Mouse (Mus musculus): Measurements from ENCODE around the gene Usp6nl.
A peak's percentile ranks its signal among the peaks of the same experiment; 100 is the strongest.

Gene Usp6nl

GRCm38 (mm10) chr2:6478361-6478965 is 156.0 kb downstream of the Usp6nl start:
- peak; percentile 58 to 74 for DNase-seq

GRCm38 (mm10) chr2:6478966-6479391 is 156.5 kb downstream of the Usp6nl start:
- DNase-seq, result peak; percentile 84 to 86

- peak; percentile 14 to 22 for DNase-seq
These were observed 157.2 kb downstream of the Usp6nl start for GRCm38 (mm10) chr2:6479620-6480019.

GRCm38 (mm10) chr2:6481966-6482365 is 159.5 kb downstream of the Usp6nl start:
- no peak for DNase-seq

GRCm38 (mm10) chr2:6482411-6482810 is 159.9 kb downstream of the Usp6nl start:
- no peak for DNase-seq

- peak; percentile 71 to 78 for DNase-seq
These were observed 160.9 kb downstream of the Usp6nl start for GRCm38 (mm10) chr2:6483081-6483992.

GRCm38 (mm10) chr2:6484179-6484578 is 161.7 kb downstream of the Usp6nl start:
- DNase-seq, result no peak

- no peak for DNase-seq
These were observed 165.4 kb downstream of the Usp6nl start for GRCm38 (mm10) chr2:6487566-6488488.

GRCm38 (mm10) chr2:6488489-6489056 is 166.1 kb downstream of the Usp6nl start:
- DNase-seq, result no peak

- DNase-seq, result no peak
These were observed 167.6 kb downstream of the Usp6nl start for GRCm38 (mm10) chr2:6490076-6490475.

- DNase-seq, result no peak
These were observed 168.4 kb downstream of the Usp6nl start for GRCm38 (mm10) chr2:6490870-6491269.

- no peak for DNase-seq
These were observed 171.4 kb downstream of the Usp6nl start for GRCm38 (mm10) chr2:6493886-6494285.

Data from kidney, postnatal 36 days (tissue).